Mouse (Mus musculus): ENCODE data around the gene Ptpre.
"Not testable (repeated sequence)": the region's sequence is repeated elsewhere in the genome, so short reads cannot be mapped to it uniquely, and the experiment has no call there.

The Ptpre gene

DNA sequence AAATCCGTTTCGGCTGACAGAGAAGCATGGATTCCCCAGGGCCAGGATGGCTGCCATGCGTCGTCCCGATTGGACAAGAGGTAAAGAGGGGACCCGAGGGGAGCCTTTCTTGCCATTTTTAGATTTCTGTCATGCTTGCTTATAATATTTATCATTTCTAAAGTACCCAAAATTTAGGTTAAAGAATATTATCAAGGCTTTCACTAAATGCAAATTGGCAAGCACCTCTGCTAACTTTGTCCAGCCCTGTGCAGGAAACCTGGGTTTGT, 68.5 kb downstream of the Ptpre start:
- no peak for DNase-seq (ENCODE audit: low spot score)

DNA sequence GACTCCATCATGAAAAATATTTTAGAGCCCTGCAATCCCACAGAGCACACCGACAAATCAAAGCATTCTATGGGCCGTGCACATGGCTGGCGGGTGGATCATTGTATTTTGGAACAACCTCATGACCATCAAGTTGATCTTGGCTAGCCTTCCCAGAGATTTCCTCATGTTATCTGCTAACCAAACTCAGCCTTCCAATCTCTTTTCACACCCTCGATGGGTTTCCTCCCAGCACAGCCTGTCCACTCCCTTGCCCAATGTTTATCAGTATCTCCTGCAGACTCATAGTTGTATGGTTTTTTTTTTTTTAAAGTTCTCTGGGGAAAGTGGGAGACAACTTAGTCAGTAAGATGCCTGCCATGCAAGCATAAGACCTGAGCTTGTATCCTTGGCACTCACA, 70.9 kb downstream of the Ptpre start:
- no peak for DNase-seq (ENCODE audit: low spot score)

DNA sequence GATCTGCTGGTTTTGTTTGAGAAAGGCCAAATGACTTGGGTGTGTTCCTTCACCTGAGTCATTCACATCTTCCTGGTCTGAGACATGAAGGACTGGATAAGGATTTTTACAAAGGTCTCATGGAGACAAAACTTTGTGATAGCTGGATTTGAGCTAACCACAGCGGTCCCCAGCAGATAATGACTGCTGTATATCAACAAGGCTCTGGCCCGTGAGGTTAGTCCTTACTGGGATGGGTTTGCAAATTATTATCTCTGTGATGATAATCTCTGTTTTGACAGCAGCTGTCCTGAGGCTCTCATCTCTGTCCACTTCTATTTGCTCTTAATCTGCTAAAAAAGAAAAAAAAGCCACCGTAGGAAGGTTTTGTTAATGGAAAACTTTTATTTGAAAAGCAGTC, 71.7 kb downstream of the Ptpre start:
- no peak for DNase-seq (ENCODE audit: low spot score)

DNA sequence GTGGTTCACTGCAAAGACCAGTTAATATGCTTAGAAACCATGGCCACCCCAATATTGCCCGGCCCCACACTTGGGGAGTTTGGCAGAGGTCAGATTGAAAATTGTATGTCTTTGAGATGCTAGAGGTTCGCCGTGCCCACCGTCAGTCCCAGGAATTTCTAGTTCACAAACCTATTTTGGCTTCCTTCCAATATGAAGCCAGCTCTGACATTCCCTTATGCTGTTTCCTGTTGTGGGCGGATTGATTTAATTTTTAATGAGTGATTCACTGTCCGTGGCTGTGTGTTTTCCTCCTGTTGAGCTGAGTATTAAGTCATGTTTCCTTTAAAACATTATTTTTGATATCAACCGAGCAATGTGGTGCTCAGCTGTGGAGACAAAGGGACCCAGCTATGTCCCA, 72.4 kb downstream of the Ptpre start:
- no peak for DNase-seq (ENCODE audit: low spot score)

DNA sequence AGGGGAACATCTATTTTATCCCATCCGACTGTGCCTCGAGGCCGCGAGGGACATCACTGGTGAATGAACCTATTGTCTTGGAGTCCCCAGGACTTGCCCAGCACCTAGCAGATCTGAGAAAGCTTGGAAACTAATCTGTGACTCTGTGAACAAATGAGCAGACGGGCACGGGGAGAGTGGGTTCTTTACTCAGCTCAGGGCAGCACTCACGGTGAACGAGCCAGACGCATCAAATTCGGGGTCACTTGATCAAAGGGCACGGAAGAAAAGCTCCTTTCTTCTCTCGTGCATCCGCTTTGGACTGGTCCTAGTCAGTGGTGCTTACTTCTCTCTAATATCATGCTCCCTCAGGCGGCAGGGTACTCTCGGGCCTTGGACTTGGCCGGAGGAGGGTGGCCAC, 75.0 kb downstream of the Ptpre start:
- DNase-seq (ENCODE audit: low spot score): no peak

DNA sequence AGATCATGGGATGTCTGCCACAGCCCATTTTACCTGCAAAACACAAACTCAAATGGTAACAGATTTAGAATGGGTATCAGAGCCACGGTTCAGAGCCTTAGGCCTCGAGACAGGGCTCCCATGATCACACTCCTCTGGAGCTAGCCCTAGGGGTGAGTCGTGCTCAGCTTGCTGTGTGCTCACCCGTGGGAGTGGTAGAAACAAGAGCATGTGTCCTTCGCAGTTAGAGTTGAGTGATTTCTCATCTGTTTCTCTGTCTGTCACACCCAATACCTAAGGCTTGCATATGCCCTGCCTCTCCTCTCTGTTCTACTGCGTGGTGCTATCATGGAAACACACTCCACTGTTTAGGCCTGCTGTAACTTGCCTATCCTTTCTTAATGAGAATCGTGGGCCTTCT, 75.5 kb downstream of the Ptpre start:
- no peak for DNase-seq (ENCODE audit: low spot score)

DNA sequence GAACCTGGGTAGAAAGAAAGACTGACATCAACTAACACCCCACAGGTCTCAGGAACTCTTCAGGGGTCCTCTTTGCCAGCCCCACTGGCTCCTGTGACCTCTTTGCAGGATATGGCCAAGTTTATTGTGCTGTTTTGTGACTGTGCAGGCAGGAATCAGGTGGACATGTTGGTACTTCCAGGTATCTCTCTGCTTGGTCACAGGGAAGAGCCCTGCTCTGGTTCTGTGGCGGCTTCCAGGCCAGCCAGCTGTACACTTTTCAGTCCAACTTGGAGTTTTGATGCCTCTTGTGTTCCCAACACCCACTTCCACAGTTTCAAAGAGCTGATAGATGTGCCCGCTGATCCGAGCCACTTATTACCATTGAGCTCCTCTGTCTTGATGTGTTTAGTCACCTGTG, 76.1 kb downstream of the Ptpre start:
- DNase-seq (ENCODE audit: low spot score): no peak

DNA sequence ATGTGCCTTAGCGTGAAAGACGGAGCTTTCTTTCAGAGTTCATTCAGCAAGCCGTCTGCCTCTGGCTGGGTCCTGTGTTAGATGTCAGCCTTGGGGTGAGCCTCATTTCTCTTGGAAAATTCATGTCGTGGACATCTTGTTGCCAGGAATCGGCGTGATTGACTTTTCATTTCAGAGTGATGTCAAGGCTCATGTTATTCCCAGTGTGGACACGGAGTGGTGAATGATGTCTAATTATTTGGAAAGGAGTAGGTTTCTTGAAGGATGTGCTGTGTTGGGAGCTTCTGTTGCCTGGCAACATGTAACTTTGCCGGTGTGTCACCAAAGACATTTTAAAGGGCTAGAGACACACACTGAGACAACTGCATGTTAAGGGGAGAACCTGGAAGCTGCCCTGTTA, 77.6 kb downstream of the Ptpre start:
- DNase-seq (ENCODE audit: low spot score): no peak

DNA sequence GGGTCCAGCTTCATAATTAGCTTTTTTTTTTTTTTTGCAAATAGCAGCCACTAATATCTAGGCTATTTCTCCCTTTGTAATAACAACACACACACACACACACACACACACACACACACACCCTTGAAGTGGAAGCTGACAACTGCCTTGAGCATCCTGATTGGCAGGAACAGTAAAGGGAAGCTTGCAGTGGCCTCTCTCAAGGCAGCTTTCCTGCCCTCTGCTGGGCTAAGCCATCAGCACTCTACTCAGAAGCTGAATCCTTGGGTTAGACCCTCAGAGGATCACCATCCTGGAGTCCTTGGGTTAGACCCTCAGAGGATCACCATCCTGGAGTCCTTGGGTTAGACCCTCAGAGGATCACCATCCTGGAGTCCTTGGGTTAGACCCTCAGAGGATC, 79.2 kb downstream of the Ptpre start:
- not testable (repeated sequence) for DNase-seq (ENCODE audit: low spot score)

DNA sequence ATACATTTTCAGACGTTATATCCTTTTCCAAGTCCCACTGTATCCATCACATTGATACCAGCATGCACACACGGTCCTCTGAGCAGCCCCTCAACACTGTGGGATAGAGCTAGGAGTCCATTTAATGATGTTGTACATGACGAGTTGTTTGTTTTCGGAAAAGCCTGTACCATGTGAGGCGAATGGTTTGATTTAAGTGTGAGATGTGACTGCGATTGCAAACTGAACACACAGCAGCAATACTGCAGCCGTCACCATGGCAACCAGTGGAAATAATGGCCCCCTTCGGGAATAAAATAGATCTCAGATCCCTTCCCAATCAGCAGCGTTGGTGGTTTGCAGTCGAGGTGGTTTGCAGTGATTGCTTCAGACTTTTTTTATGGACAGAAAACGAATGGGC, 80.5 kb downstream of the Ptpre start:
- DNase-seq (ENCODE audit: low spot score): peak; percentile 46

DNA sequence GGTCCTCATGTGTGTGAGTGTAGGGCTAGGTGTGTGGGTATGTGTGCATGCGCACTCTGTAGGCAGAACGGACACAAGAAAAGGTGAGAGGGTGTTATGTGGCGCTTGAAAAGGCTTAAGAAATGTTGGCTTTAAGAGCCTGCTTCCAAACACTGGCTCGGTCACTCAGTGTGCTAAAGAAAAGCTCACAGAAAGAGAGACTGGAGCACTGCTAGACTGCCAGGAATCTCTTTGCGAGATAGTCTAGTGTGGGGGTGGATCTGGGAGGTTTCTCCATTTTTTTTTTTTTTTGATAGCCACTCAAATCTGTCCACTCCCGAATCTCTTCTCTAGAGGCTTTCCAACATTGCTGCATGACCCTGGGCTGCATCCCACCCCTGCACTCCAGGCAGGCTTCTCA, 84.4 kb downstream of the Ptpre start:
- DNase-seq (ENCODE audit: low spot score): no peak

DNA sequence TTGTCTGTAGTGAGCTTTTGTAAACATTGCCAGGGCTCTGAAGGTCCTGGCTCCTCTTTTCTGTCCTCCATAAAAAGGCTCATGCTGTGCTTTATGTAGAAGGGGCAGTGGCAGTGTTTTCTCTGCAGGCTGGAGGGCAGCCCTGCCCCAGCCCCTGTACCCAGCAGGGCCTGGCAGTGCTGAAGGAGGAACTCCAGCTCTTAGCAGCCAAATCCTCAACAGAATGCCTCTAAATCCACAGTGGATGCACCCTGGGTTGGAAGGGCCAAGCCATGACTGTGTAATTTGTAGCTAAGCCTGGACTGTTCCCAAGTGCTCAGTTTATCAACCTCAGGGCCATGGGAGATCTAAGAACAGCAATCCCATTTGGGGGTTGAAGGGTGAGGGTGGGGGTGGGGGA, 85.0 kb downstream of the Ptpre start:
- no peak for DNase-seq (ENCODE audit: low spot score)

DNA sequence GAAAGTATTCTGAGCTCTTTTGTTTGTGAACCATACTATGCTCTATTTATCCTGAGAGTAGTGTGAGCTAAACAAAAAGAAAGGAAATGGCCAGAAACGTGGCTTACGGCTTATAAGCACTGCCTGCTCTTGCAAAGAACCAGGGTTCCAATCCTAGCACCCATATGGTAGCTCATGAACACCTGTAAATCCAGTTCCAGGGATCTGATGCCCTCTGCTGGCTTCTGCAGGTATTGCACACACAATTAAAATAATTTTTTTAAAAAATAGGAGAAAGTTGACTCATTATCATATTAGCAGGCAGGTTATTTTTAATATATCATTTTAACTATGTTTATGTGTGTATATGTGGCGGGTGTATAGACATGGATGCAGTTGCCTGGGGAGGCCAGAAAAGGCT, 87.6 kb downstream of the Ptpre start:
- no peak for DNase-seq (ENCODE audit: low spot score)

DNA sequence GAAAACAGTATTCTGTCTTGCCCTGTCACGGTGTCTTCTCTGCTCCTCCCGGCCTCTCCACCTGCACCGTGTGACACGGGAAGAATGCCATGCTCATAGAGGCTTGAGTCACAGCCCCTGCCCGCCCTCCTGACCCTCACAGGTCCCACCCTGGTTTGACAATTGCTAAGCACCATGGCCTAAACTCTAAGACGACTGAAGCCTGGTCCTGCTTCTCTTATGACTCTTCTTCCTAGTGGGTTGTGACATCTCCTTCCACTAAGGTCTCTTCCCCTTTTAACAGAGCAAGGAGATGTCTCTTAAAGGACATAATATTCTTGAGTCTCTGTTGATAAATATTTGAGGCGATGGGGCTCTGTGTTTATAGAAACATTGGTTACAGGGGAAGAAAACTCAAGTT, 91.1 kb downstream of the Ptpre start:
- DNase-seq (ENCODE audit: low spot score): no peak

DNA sequence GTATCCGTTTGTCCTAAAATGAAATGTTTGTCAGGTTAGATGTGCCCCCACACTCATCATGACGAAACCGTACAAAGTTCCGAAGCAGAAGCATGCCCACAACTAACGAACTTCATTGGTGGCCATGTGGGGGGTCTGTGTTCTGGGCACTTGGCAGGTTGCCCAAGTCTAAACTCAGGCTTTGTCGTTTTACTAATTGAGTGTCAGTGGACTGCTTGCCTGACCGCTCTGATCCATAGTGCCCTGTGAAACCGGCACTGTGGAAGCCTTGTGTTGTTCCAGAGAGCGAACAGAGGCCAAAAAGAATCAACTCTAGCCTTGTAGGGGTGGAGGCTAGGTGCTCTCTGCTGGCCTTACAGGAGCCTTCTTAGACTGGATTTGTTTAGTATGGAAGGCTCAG, 91.7 kb downstream of the Ptpre start:
- DNase-seq (ENCODE audit: low spot score): no peak

DNA sequence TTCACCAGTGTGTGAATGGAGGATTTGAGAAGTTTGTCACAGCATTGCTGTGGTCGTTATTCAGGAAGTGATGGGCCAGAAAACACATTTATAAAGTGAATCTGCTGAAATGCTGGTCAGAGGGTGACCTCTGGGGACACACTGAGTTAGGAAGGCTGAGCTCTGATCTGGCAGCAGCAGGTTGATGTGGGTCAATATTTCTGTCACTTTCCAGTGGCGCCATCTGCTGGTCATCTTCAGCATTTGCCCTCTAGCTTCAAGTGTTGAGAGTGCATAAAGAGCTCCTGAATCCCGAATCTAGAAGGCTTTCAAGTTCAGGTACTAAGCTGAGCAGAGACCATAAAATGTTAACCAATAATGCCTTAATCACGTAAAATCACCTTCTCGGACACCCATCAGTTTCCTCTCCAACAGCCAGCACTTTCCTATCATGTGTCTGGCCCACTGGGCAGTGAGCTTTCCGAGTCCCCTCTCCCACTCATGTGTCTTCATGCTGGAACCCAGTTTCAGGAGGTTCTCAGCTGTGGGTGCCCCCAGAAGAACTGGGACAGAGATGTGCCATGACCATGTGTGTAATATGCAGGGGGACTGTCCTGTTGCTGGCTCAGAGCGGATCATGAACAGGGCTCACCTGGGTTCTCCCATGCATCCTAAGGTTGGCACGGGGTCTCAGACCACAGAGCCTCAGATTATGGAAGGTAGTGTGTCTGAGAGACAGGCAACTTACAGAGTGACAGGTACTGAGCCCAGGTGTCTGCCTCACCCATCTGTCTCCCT, 94.7 kb downstream of the Ptpre start:
- peak; percentile 85 for DNase-seq (ENCODE audit: low spot score)

DNA sequence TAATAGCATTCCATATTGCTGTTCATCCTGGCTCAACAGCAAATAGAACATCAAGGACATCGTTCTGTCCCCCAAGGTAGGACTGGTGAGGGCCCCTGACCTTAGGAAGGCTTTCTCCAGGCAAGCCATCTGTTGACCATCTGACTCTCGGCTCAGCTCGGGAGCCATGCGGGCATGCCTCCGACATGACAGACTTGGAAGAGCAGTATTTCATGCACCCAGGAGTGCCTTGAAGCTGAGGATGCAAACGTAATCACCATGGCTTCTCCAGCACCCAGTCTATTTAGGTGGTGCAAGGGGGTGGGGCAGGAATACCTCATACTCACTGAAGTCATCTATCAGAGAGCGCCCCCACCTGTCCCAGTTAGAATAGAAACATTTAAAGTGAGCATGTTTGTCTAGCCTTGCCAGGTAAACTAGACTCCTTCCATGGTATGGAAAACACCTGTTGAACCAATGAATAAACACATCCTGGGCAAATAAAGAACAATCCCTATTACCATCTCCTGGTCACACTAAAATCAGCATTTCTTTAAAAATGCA, 95.5 kb downstream of the Ptpre start:
- no peak for DNase-seq (ENCODE audit: low spot score)

DNA sequence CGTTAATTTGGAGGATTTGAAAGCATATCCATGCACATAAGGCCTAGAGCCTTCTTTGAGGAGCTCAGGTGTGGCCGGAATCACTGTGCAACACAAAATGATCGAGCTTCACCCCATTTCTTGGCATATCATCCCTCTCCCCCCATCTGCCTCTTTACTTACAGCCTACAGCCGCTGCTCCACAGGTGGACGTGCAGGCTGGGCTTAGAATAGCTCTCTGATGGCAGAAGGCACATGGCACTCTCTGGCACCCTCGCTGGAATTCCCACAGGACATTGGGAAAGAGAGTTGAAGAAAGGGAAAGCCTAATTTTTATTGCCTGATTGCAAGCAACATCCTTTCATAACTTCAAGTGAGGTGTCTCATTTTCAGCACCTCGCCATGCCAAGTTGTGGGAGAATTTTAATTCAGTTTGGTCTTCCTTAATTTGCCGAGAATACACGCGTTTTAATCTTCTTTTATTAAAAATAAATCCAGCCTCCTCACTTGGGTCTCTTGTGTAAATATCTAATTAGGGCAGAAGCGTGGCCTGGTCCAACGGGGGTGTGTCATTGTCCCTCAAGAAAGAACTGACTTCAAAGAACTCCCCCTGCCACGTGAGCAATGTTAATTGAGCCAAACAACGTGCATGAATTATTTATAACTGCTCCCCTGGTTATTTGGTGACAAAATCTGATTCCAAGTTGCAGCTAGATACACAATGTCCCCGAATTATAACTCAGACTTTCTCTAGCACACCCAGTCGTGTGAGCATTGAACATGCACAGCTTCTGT, 97.8 kb downstream of the Ptpre start:
- no peak for DNase-seq (ENCODE audit: low spot score)

DNA sequence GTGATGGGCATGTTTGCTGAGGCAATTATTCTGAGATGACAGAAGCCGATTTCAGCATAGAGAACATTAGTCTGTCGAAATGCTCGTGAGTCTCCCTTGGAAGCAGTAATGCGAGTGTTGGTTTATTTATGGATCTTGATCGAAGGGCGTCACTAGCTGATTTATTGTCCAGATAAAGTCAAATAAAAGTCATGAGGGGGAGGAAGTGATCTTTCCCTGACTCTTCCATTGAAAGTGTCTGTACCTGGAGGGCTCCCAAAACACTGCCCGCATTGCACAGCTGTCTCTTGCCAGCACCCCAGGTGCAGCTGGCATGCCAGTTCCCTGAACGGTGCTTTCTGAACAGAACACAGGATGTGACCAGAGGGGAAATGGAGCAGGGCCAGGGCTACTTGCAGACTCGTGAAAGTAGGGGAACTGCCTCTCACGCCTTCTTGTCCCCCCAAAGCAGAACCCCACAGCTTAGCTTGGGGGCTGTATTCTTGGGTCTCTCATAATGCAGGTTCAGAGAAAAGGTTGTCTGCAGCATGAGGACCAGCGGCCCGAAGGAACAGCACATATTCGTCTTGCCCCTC, 100.2 kb downstream of the Ptpre start:
- no peak for DNase-seq (ENCODE audit: low spot score)

DNA sequence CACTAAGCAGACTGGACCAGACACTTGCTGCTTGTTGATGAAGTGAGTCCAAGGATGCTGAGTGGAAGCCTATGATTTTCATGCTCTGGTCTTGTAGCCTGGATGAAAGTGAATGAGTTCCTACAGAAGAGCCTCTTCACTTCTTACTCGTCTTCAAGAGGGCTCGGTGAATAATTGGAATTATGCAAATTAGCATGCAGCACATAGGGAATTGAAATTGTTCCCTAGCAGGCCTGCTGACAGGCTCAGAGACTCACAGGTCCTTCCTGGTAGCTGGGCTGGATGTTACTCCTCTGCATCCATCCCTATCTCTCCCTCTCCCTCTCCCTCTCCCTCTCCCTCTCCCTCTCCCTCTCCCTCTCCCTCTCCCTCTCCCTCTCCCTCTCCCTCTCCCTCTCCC, 102.1 kb downstream of the Ptpre start:
- no peak for DNase-seq (ENCODE audit: low spot score)

DNA sequence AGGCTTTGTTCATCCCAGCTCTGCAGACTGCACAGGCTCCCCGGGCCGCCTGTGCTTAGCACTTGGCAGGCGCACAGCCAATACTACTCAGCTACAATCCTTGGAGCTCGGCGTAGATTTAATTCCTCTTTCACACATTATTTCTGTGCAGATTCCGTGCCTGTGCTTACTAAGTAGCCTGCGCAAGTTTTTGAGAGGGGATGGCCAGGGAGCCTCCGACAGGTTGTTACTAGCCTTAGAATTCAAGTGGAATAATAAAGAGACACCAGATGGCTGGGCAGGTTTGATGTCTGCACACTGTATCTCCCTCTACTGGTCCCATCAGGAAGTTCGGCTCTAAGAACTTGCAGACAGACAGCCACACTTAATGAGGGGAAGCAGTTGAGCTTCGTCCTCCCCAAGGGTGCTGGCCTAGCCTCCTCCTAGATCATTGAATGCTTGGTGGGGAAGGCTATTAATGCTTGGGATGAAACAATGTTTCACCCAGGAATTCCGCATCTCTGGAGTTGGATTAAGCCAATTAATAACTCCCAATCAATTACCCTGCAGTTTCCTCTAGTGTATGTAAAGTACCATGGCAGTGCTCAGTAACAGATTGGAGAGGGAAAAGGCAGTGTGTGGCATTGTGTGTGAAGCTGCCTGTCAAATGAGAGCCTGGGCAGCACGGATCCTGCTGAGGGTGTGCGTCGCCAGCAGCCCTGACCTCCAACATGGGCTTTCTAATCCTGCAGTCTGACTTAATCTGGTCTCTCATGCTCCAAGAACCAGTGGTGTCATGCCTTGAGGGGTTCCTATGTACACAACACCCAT, 104.6 kb downstream of the Ptpre start:
- DNase-seq (ENCODE audit: low spot score): peak; percentile 85

DNA sequence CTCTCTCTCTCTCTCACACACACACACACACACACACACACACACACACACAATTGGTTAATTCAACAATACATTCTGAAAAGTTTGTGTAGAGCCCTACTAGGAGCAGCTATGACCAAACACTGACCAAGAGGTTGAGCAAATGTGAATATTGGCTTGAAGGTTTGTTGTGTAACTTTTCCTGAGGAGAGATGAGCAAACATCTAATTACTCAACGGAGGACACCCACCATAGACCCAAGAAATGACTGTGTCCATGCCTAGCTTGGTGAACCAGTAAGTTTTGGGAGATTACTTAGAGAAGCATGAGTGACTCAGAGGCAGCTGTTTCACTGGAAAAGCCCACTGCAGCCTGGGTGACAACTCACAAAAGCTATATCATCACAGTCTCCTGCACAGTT, 107.2 kb downstream of the Ptpre start:
- no peak for DNase-seq (ENCODE audit: low spot score)

DNA sequence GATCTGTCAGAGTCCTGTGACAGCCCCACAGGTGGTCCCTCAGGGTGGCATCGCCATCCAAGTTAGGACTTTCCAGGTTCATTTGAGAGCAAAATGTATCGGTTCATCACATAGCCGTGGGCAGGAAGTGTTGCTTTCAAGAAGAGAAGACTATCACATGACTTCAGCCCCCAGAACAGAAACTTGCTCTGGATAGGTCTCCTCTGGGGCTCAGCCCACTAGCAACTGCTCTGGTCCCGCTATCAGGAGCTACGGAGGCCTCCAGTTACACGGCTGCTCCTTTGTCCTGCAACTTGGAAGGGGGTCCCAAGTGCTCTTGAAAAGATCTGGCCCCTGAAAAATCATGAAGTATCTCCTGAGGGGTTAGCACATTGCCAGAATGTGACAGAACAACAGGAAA, 109.7 kb downstream of the Ptpre start:
- no peak for DNase-seq (ENCODE audit: low spot score)
